Mouse (Mus musculus) liver, postnatal 0 days (tissue): ENCODE measurements around the gene Inpp4b.

ENCODE experiments used
- CTCF ChIP-seq: sonication (generic); IDR thresholded peaks from 2 replicates; pipeline ENCODE4 v1.5.1; 2016; ENCODE audit warnings: antibody characterized with exemption, low read depth
- EP300 ChIP-seq: IDR thresholded peaks from 2 replicates; pipeline ENCODE4 v1.6.1; 2016; ENCODE audit warnings: antibody characterized with exemption, low read depth, mild to moderate bottlenecking

GRCm38 (mm10) chr8:82004158-82004557 is 661.8 kb downstream of the Inpp4b start:
- TF ChIP-seq CTCF (no peak), EP300 (no peak)
